In the genomic region with DNA sequence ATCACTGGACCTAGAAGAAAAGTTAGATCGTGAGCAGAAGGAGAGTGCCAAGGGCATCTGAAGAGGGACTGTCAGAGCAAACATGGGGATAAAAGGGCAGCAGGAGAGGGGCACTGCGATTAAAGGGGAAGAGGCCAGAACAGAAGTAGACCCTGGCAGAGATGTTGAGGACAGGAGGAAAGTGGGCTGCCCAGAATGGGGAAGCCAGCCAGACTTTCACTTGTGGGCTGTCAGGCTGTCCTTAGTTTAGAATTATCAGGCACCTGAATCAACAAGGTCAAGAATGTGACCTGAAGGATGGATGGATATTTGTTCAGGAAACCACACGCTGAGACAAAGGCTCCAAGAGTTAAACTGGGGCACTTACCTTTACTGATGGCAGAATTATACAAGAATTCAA, we compare ENCODE assay signal across 8 mouse cellular contexts.
A peak's percentile ranks its signal among the peaks of the same experiment; 100 is the strongest.
DNase-seq lines count a peak whose midpoint lies in the region; ATAC-seq and TF ChIP-seq lines count a peak whose summit lies in the region.
"Had no signal": no experiment of that assay in that cellular context is flagged by ENCODE, and none has a peak within 500 bp of the region (broad histone marks: within the 10 kb centered on the region; RNA-seq: fewer than 3 reads in every experiment).

No protein-coding gene starts in this region.

- no peaks in the 10 kb centered on the region for H3K27me3 ChIP-seq in intestine, embryonic 14.5 days (replicated peaks; ENCODE audit: control insufficient read depth, insufficient read depth, low read length)
- H3K27me3 ChIP-seq in intestine, postnatal 0 days (replicated peaks; ENCODE audit: control insufficient read depth, insufficient read depth, low read length) = no peaks in the 10 kb centered on the region
- H3K27me3 ChIP-seq in ES-Bruce4 (ENCODE audit: control insufficient read depth, insufficient read depth, low read length, poor library complexity, severe bottlenecking) = no peaks in the 10 kb centered on the region
- no peaks in the 10 kb centered on the region for H3K27me3 ChIP-seq in limb, embryonic 13.5 days
- H3K27me3 ChIP-seq: neural tube, embryonic 13.5 days had no signal

- peaks cover 13% of the 10 kb centered on the region for H3K4me1 ChIP-seq in intestine, embryonic 14.5 days (replicated peaks; ENCODE audit: control insufficient read depth, insufficient read depth, low read length)
- 0 out of 2 replicates have a peak, but pooled peaks cover 11% of the 10 kb centered on the region for H3K4me1 ChIP-seq in intestine, postnatal 0 days (replicated peaks; ENCODE audit: control insufficient read depth, insufficient read depth, low read length)
- peaks cover 3% of the 10 kb centered on the region for H3K4me1 ChIP-seq in ES-Bruce4 (ENCODE audit: control insufficient read depth, insufficient read depth, low read length)
- H3K4me1 ChIP-seq in brown adipose tissue, adult 24 weeks (ENCODE audit: control insufficient read depth, insufficient read depth, insufficient read length, low read length) = peaks cover 9% of the 10 kb centered on the region; the same call in 1 of the 2 replicates
- peaks cover 16% of the 10 kb centered on the region for H3K4me1 ChIP-seq in limb, embryonic 13.5 days

- H3K36me3 ChIP-seq in intestine, embryonic 14.5 days (ENCODE audit: control insufficient read depth, insufficient read depth, low read length) = no peaks in the 10 kb centered on the region
- H3K36me3 ChIP-seq in intestine, postnatal 0 days (ENCODE audit: control insufficient read depth, insufficient read depth) = no peaks in the 10 kb centered on the region
- no peaks in the 10 kb centered on the region for H3K36me3 ChIP-seq in ES-Bruce4 (ENCODE audit: control insufficient read depth, insufficient read depth, low read length, poor library complexity, severe bottlenecking)
- no peaks in the 10 kb centered on the region for H3K36me3 ChIP-seq in limb, embryonic 13.5 days
- H3K36me3 ChIP-seq: neural tube, embryonic 13.5 days had no signal

- no peak overlapping the region for H3K4me3 ChIP-seq in intestine, embryonic 14.5 days (ENCODE audit: low read depth, low read length)
- H3K4me3 ChIP-seq in intestine, postnatal 0 days (ENCODE audit: low read depth, low read length) = no peak overlapping the region
- H3K4me3 ChIP-seq in ES-Bruce4 (ENCODE audit: low read depth, low read length) = no peak overlapping the region
- no peak overlapping the region for H3K4me3 ChIP-seq in brown adipose tissue, adult 24 weeks (ENCODE audit: insufficient read depth, low read depth, low read length)
- H3K4me3 ChIP-seq in limb, embryonic 13.5 days = no peak overlapping the region
- H3K4me3 ChIP-seq: neural tube, embryonic 13.5 days had no signal

- DNase-seq in intestine, embryonic 14.5 days (ENCODE audit: low spot score) = no peak
- DNase-seq in gastrocnemius, postnatal 10 days = no peak
- DNase-seq in layer of hippocampus, adult 9-10 months (ENCODE audit: low spot score) = no peak

- no peak for TF ChIP-seq EP300 in ES-Bruce4 (IDR thresholded peaks at IDR 0.05; ENCODE audit: insufficient read depth, low read depth, low read length)

- TF ChIP-seq CTCF in intestine, postnatal 0 days (IDR thresholded peaks at IDR 0.05; ENCODE audit: low read depth) = no peak
- TF ChIP-seq CTCF in ES-Bruce4 (IDR thresholded peaks at IDR 0.05; ENCODE audit: low read depth, low read length) = no peak

- 14% methylated on average over 3 of the region's 3 CpGs for WGBS in intestine, embryonic 14.5 days
- 32% methylated on average over 3 of the region's 3 CpGs for WGBS in intestine, postnatal 0 days
- 18% methylated on average over 3 of the region's 3 CpGs for WGBS in limb, embryonic 13.5 days

- no peak overlapping the region for H3K9ac ChIP-seq in intestine, embryonic 14.5 days (ENCODE audit: low read length)
- no peak overlapping the region for H3K9ac ChIP-seq in intestine, postnatal 0 days (ENCODE audit: low read depth, low read length)
- 0 out of 2 replicates have a peak overlapping the region, but pooled peaks have one; percentile 18 for H3K9ac ChIP-seq in ES-Bruce4 (ENCODE audit: low read depth, poor library complexity, severe bottlenecking)
- H3K9ac ChIP-seq in limb, embryonic 13.5 days = 0 out of 2 replicates have a peak overlapping the region, but pooled peaks have one; percentile 31

- peak overlapping the region; percentile 70; the same call in 1 of the 2 replicates for H3K27ac ChIP-seq in intestine, embryonic 14.5 days (ENCODE audit: low read depth)
- H3K27ac ChIP-seq in intestine, postnatal 0 days (ENCODE audit: low read depth, low read length) = no peak overlapping the region; the same call in 1 of the 2 replicates
- H3K27ac ChIP-seq in ES-Bruce4 (ENCODE audit: insufficient read depth, low read length) = peak overlapping the region; percentile 92
- H3K27ac ChIP-seq in brown adipose tissue, adult 24 weeks (replicated peaks; ENCODE audit: low read depth, low read length) = peak overlapping the region; percentile 72
- H3K27ac ChIP-seq in limb, embryonic 13.5 days = peak overlapping the region; percentile 44; the same call in 1 of the 2 replicates
- H3K27ac ChIP-seq: neural tube, embryonic 13.5 days had no signal

- no peak; the same call in 1 of the 2 replicates for ATAC-seq in intestine, embryonic 14.5 days (replicated peaks; ENCODE audit: low FRiP score, low TSS enrichment, low read depth)
- ATAC-seq in intestine, postnatal 0 days = no peak
- ATAC-seq in limb, embryonic 13.5 days (ENCODE audit: low FRiP score, low read depth) = peak; percentile 8; the same call in 1 of the 2 replicates

- 0 out of 2 replicates have a peak overlapping the region, but pooled peaks have one; percentile 8 for H3K4me2 ChIP-seq in intestine, embryonic 14.5 days (ENCODE audit: low read length)
- H3K4me2 ChIP-seq in intestine, postnatal 0 days (replicated peaks; ENCODE audit: low read depth) = no peak overlapping the region
- no peak overlapping the region for H3K4me2 ChIP-seq in limb, embryonic 13.5 days (replicated peaks)

- no peaks in the 10 kb centered on the region for H3K9me3 ChIP-seq in intestine, embryonic 14.5 days (ENCODE audit: control insufficient read depth, low read length)
- no peaks in the 10 kb centered on the region for H3K9me3 ChIP-seq in intestine, postnatal 0 days (ENCODE audit: control insufficient read depth)
- peaks cover 5% of the 10 kb centered on the region for H3K9me3 ChIP-seq in ES-Bruce4 (replicated peaks; ENCODE audit: control insufficient read depth, insufficient read depth, low read length, poor library complexity, severe bottlenecking)
- no peaks in the 10 kb centered on the region for H3K9me3 ChIP-seq in limb, embryonic 13.5 days
- H3K9me3 ChIP-seq: neural tube, embryonic 13.5 days had no signal

- no peak for TF ChIP-seq POLR2A in ES-Bruce4 (IDR thresholded peaks at IDR 0.05; ENCODE audit: insufficient read depth, low read length)

Comparison
In these comparisons a context has a peak if more than half of its experiments do, and no peak if none do; other contexts are left out.
1. H3K9ac ChIP-seq: peak in ES-Bruce4 (single experiment) and limb, embryonic 13.5 days (single experiment); none in intestine, embryonic 14.5 days (single experiment) and intestine, postnatal 0 days (single experiment).